Mouse (Mus musculus) liver, embryonic 11.5 days (tissue): Measurements from ENCODE around the gene Xrcc6. TPM values are rescaled to one million over a fixed set of nuclear protein-coding genes. Genes with fewer than 3 reads are reported as not detected.

Source experiments
- ATAC-seq: fragments of 200-750 bp; cut with Nextera tagmentation; replicated peaks from 2 replicates; pipeline ENCODE4 v1.8.0; 2017; ENCODE audit warnings: moderate number of reproducible peaks, mild to moderate bottlenecking, moderate TSS enrichment, moderate library complexity; ENCODE audit not compliant: low FRiP score
- DNase-seq: peaks from one replicate; pipeline ENCODE4 v3.0.0-alpha.2; 2017; ENCODE audit warnings: low spot score
- H3K27ac ChIP-seq: fragments of 300-500 bp; sonication (generic); 2 replicates; pipeline ENCODE4 v1.5.1; 2014; ENCODE audit warnings: mild to moderate bottlenecking, low read depth, low read length, control low read depth
- H3K27me3 ChIP-seq: fragments of 300-500 bp; sonication (generic); replicated peaks from 2 replicates; pipeline ENCODE4 v1.6.1; 2014; ENCODE audit warnings: low read length, mixed read lengths; ENCODE audit not compliant: control insufficient read depth, insufficient read depth
- H3K36me3 ChIP-seq: fragments of 300-500 bp; sonication (generic); 2 replicates; pipeline ENCODE4 v1.6.1; 2014; ENCODE audit warnings: mild to moderate bottlenecking, low read length, moderate library complexity, mixed read lengths; ENCODE audit not compliant: control insufficient read depth, insufficient read depth
- H3K4me1 ChIP-seq: fragments of 300-500 bp; sonication (generic); replicated peaks from 2 replicates; pipeline ENCODE4 v1.6.1; 2014; ENCODE audit warnings: low read length, mixed read lengths; ENCODE audit not compliant: control insufficient read depth, insufficient read depth
- H3K4me2 ChIP-seq: fragments of 300-500 bp; sonication (generic); 2 replicates; pipeline ENCODE4 v1.6.1; 2014; ENCODE audit warnings: mild to moderate bottlenecking, control low read depth, moderate library complexity
- H3K4me3 ChIP-seq: fragments of 300-500 bp; sonication (generic); 2 replicates; pipeline ENCODE4 v1.5.1; 2014; ENCODE audit warnings: low read depth, low read length, control low read depth
- H3K9ac ChIP-seq: fragments of 300-500 bp; sonication (generic); 2 replicates; pipeline ENCODE4 v1.6.1; 2014; ENCODE audit warnings: low read depth, low read length, control low read depth
- H3K9me3 ChIP-seq: fragments of 300-500 bp; sonication (generic); 2 replicates; pipeline ENCODE4 v1.6.1; 2016; ENCODE audit warnings: low read length, inconsistent platforms, mixed read lengths; ENCODE audit not compliant: control insufficient read depth
- whole genome bisulfite sequencing: fragments of 180-500 bp; shearing (Covaris S2); extraction: QIAGEN DNeasy Blood & Tissue Kit; methylation state at CpG from one replicate; pipeline ENCODE4 v1.1.7; 2014; 5-methylcytosine and 5-hydroxymethylcytosine counted together
- polyA plus RNA-seq: library from polyadenylated mRNA; unstranded; fragments of >200 nt; fragmentation: Nextera tagmentation; extraction: Ambion mirVana; gene quantifications from 2 replicates; pipeline ENCODE4 v1.2.1, GENCODE M21; 2014

Xrcc6 gene
- polyA plus RNA-seq, result 133 and 151 TPM in 2 replicates

DNA sequence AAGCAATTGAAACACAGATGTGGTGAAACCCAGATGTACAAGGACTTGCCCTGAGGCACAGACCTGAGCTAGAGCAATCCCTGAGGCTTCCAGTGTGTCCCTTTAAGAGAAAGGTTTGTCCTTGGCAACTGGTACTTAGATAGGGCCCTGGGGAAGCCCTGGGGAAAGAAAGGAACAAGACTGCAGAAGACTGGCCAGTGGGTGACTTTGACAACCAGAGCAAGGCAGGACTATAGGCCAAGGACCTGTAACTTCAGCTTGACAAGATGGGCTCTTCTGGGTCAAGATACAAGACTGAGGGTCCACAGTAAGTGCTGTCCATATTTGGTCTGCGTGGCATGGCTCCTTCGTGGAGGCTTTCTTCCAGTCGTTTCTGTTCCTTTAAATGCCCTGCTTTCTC, at the start of gene Xrcc6:
Xrcc6 (plus strand) TSS at position 190 of the 400 bp plus-strand sequence.
- no peaks in the 10 kb centered on the region for H3K9me3 ChIP-seq
- DNase-seq (no peak), ATAC-seq (no peak)
- peaks cover 18% of the 10 kb centered on the region for H3K4me1 ChIP-seq
- H3K4me3 ChIP-seq, result no peak within 1 kb of the TSS
- no peak within 1 kb of the TSS for H3K27ac ChIP-seq
- no peaks in the 10 kb centered on the region for H3K36me3 ChIP-seq
- no peak within 1 kb of the TSS for H3K4me2 ChIP-seq
- H3K9ac ChIP-seq, result no peak within 1 kb of the TSS
- no peaks in the 10 kb centered on the region; the same call in 1 of the 2 replicates for H3K27me3 ChIP-seq
- WGBS, result 69% methylated on average over 3 of the region's 3 CpGs

DNA sequence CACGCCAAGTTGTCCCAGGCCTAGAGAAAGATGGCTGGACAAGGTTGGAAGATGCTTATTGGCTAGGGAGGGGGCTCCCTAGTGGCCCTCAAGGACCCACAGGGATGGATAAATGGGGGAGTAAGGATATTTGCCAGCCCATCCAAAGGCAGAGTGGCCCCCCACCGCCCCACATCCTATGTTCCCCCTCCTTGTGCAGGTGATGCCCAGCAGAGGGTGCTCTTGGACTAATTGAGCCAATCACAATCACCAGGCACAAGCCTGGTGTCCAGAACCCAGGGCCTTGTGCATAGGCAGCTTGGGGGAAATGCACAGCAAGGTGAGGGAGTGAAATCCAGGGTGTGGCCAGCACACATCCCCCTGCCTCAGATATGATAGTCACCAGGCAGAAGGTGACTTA, 49.4 kb upstream of the Xrcc6 start:
- WGBS, result 27% methylated on average over 2 of the region's 2 CpGs
- H3K36me3 ChIP-seq, result no peaks in the 10 kb centered on the region
- DNase-seq (no peak), ATAC-seq (no peak; the same call in 1 of the 2 replicates)
- H3K4me1 ChIP-seq, result peaks cover 17% of the 10 kb centered on the region
- H3K4me2 ChIP-seq, result no peak overlapping the region
- no peak overlapping the region for H3K9ac ChIP-seq
- H3K9me3 ChIP-seq, result no peaks in the 10 kb centered on the region
- H3K27me3 ChIP-seq, result peaks cover 15% of the 10 kb centered on the region; the same call in 1 of the 2 replicates
- H3K4me3 ChIP-seq, result no peak overlapping the region
- H3K27ac ChIP-seq, result no peak overlapping the region

DNA sequence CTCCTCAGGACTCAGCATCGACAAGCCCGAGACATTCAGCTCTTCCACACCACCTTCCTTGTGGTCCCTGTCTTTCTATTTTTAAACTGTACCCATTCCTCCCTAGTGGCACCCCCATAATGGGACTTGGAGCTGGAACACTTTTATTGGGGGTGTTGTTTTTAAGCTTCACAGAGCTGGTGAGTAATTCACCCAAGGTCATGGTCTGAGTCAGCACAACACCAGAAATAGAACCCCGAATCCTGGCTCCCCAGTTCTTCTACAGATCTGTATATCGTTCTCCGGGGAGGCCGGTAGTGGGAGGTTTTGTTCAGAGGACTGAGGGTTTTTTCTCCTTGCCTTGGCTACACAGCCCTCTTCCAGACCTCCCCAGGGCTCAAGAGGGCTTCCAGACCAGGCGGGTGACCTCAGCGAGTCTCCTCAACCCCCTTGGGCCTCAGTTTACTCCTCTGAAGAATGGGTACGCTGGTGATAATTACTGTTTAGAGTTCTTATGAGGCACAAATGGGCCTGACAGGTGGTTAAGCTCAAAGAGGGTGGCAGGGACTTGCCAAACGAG, 48.4 kb upstream of the Xrcc6 start:
- peaks cover 19% of the 10 kb centered on the region for H3K4me1 ChIP-seq
- WGBS, result 85% methylated on average over 10 of the region's 10 CpGs

DNA sequence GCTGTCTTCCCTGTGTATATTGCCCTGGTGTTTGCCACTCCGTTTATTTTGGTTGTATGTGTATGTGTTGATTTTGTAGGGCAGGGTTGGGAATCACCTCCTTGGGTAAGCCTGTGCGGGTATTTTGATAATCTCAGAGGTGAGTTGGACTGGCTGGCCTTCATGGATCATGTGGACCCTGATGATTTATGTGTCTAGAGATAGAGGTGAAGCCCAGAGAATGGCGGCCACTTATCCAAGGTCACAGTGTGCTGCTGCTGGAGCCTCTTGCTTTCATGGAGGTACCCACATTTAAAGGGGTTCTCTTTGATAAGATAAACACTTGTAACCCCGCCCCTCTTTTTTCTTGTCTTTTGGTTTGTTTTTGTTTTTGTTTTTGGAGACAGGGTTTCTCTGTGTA, 47.9 kb upstream of the Xrcc6 start:
- H3K36me3 ChIP-seq, result no peaks in the 10 kb centered on the region
- H3K9ac ChIP-seq, result no peak overlapping the region
- no peak overlapping the region for H3K4me2 ChIP-seq
- ATAC-seq (peak; percentile 54; the same call in 1 of the 2 replicates), DNase-seq (no peak)
- H3K4me1 ChIP-seq, result peaks cover 19% of the 10 kb centered on the region
- WGBS, result 66% methylated on average over 4 of the region's 4 CpGs
- H3K27me3 ChIP-seq, result peaks cover 15% of the 10 kb centered on the region; the same call in 1 of the 2 replicates
- no peak overlapping the region for H3K27ac ChIP-seq
- H3K9me3 ChIP-seq, result no peaks in the 10 kb centered on the region
- no peak overlapping the region for H3K4me3 ChIP-seq

More for the DNA sequence above, 48.4 kb upstream of the Xrcc6 start:
- DNase-seq (no peak), ATAC-seq (no peak)
- Histone ChIP-seq H3K4me2 (no peak overlapping the region), H3K9ac (no peak overlapping the region), H3K27ac (no peak overlapping the region), H3K4me3 (no peak overlapping the region), H3K27me3 (peaks cover 15% of the 10 kb centered on the region; the same call in 1 of the 2 replicates), H3K36me3 (no peaks in the 10 kb centered on the region), H3K9me3 (no peaks in the 10 kb centered on the region)

DNA sequence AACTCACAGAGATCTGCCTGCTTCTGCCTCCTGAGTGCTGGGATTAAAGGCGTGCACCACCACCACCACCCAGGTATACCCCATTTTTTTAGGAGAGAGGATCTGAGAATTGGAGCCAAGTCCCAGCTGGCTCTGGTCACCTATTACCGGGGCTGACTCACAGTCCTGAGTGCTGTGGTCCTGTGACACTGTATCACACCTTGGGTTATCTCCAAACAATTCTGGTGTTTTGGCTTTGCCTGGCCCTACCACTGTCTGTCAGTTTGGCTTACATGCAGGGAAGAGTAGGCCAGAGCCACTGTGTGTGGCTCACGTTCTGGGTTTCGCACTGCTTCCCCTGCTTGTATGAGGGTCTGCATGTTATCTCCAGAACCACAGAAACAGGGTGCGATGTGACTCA, 47.4 kb upstream of the Xrcc6 start:
- Histone ChIP-seq H3K27ac (no peak overlapping the region), H3K27me3 (peaks cover 15% of the 10 kb centered on the region; the same call in 1 of the 2 replicates), H3K36me3 (no peaks in the 10 kb centered on the region), H3K4me1 (peaks cover 19% of the 10 kb centered on the region), H3K9ac (no peak overlapping the region), H3K9me3 (no peaks in the 10 kb centered on the region), H3K4me2 (no peak overlapping the region), H3K4me3 (no peak overlapping the region)
- ATAC-seq (no peak), DNase-seq (no peak)
- 82% methylated on average over 5 of the region's 5 CpGs for WGBS

DNA sequence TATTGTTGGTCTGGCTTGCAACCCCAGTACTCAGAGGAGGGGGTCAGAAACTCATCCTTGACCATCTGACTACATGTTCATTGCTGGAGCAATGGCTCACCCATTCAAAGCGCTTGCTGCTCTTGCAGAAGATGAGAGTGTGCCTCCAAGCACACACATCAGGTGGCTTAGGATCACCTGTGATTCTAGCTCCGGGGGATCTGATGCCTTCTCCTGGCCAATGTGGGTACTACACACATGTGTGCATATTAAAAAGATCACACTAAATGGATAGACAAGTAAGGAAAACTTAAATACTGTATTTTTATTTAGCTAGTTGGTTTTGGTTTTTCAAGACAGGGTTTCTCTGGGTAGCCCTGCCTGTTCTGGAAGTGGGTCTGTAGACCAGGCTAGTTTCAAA, 46.6 kb upstream of the Xrcc6 start:
- H3K4me2 ChIP-seq, result no peak overlapping the region
- no peak overlapping the region for H3K4me3 ChIP-seq
- H3K9ac ChIP-seq, result no peak overlapping the region
- H3K36me3 ChIP-seq, result no peaks in the 10 kb centered on the region
- no peak overlapping the region for H3K27ac ChIP-seq
- no peaks in the 10 kb centered on the region for H3K9me3 ChIP-seq
- DNase-seq, result no peak
- ATAC-seq, result no peak
- peaks cover 15% of the 10 kb centered on the region; the same call in 1 of the 2 replicates for H3K27me3 ChIP-seq
- WGBS, result 87% methylated on average over 2 of the region's 2 CpGs
- H3K4me1 ChIP-seq, result peaks cover 19% of the 10 kb centered on the region

DNA sequence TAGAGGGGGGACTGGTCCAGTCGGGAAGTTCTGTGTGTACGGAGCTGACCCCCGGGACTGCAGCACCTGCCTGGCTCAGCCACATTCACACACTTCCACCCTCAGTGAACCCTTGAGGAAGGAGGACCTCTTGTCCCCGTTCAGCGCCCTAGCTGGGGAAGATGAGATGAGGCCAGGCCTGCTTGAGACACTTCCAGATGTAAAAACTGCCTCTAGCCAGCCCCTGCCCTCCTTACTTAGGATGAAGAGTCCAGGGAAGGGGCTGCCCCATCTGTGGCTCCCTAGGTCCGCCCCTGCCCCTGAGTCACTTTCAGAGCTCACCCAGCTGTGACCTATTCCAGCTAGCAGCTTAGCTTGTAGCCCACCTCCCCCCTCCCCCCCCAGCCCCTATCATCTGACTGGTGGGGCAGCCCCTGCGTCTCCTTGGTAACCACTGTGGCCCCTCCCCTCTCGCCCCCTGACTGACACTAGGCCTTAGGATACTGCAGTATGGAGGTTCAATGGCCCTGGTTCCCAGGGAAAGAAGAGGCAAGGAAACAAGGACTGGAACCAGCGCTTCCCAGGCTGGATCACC, 44.4 kb upstream of the Xrcc6 start:
- WGBS, result 26% methylated on average over 9 of the region's 9 CpGs
- no peaks in the 10 kb centered on the region for H3K36me3 ChIP-seq
- no peak overlapping the region for H3K4me3 ChIP-seq
- DNase-seq (no peak), ATAC-seq (no peak)
- no peak overlapping the region for H3K27ac ChIP-seq
- no peak overlapping the region for H3K4me2 ChIP-seq
- no peaks in the 10 kb centered on the region for H3K27me3 ChIP-seq
- H3K4me1 ChIP-seq, result peaks cover 10% of the 10 kb centered on the region
- no peak overlapping the region for H3K9ac ChIP-seq
- H3K9me3 ChIP-seq, result no peaks in the 10 kb centered on the region

DNA sequence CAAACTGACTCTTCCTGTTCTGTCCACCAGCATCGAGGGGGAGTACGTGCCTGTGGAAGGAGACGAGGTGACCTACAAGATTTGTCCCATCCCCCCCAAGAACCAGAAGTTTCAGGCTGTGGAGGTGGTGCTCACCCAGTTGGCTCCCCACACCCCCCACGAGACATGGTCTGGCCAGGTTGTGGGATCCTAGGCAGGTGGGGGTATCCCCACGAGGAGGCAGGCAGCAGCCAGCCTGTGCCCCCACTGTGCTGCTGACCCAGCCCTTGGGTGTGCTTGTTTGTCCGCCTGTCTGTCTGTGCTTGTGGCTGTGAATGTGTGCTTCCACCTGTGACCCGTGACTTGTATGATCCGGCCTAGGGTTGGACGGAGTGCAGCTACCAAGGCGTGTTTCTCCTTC, 38.6 kb upstream of the Xrcc6 start:
- Histone ChIP-seq H3K9me3 (no peaks in the 10 kb centered on the region), H3K4me2 (no peak overlapping the region), H3K27me3 (no peaks in the 10 kb centered on the region), H3K4me1 (peaks cover 9% of the 10 kb centered on the region), H3K9ac (no peak overlapping the region), H3K36me3 (no peaks in the 10 kb centered on the region; the same call in 1 of the 2 replicates), H3K4me3 (no peak overlapping the region), H3K27ac (no peak overlapping the region)
- DNase-seq (no peak), ATAC-seq (no peak)
- WGBS, result 74% methylated on average over 10 of the region's 10 CpGs
